ENCODE assay signal across 8 mouse cellular contexts in the genomic region with DNA sequence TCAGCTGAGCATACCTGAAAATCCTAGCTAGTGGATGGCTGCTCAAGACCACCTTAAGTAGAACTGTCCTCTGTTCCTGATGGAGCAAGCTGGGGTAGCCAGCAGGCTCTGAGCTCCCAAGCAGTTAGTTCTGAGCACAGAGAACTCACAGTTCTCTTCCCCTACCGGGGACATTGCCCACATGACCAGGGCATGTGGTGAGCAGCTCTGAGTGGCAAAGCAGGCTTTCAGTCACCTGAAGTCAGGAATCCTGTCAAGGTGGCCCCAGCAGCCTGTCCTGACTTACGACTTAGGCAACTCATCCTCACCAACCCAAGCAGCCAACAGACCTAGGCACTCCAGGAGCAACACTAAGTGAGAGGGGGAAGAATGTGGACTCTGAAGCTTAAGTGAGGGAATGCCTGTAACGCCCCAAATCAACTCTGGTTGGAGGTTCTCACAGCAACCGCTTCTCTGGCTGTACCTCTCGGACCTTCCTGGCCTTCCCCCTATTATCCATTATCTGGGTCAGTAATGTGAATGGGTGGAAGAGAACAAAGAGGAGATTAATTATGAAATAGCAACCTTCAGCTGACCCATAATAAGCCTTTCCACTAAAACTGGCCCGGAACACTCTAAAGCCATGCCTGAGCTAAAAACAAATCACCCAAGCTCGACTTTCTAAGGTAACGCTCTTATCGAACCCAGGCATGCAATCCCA.
DNase-seq lines count a peak whose midpoint lies in the region; ATAC-seq lines count a peak whose summit lies in the region.

No protein-coding gene starts in this region.

- peaks cover 4% of the 10 kb centered on the region for H3K27me3 ChIP-seq in megakaryocyte, embryonic 14.5 days (replicated peaks)
- H3K27me3 ChIP-seq in liver, embryonic 12.5 days (replicated peaks): no peaks in the 10 kb centered on the region; the same call in 1 of the 2 replicates
- H3K27me3 ChIP-seq in stomach, embryonic 16.5 days (ENCODE audit: control insufficient read depth, insufficient read depth, low read length): no peaks in the 10 kb centered on the region

- H3K27ac ChIP-seq in liver, embryonic 12.5 days: no peak overlapping the region
- H3K27ac ChIP-seq in stomach, embryonic 16.5 days (ENCODE audit: low read length): no peak overlapping the region

- H3K4me2 ChIP-seq in liver, embryonic 12.5 days: peak overlapping the region; percentile 38
- H3K4me2 ChIP-seq in stomach, embryonic 16.5 days (ENCODE audit: low read depth, low read length): peak overlapping the region; percentile 37; the same call in 1 of the 2 replicates

- no peaks in the 10 kb centered on the region for H3K36me3 ChIP-seq in megakaryocyte, embryonic 14.5 days (replicated peaks; ENCODE audit: low read length)
- no peaks in the 10 kb centered on the region for H3K36me3 ChIP-seq in liver, embryonic 12.5 days
- no peaks in the 10 kb centered on the region for H3K36me3 ChIP-seq in stomach, embryonic 16.5 days (ENCODE audit: control insufficient read depth, insufficient read depth, low read length)

- 67% methylated on average over 9 of the region's 9 CpGs for WGBS in liver, embryonic 12.5 days (ENCODE audit: insufficient replicate concordance)
- 67% methylated on average over 9 of the region's 9 CpGs for WGBS in stomach, embryonic 16.5 days

- DNase-seq in cerebellum, adult 11-12 months: peak; percentile 66
- no peak for DNase-seq in cerebellum, adult 11 months
- no peak for DNase-seq in urinary bladder, postnatal 10 days (ENCODE audit: low spot score)
- no peak for DNase-seq in layer of hippocampus, adult 9-11 months

- peak overlapping the region; percentile 23 for H3K4me3 ChIP-seq in megakaryocyte, embryonic 14.5 days (replicated peaks)
- no peak overlapping the region for H3K4me3 ChIP-seq in liver, embryonic 12.5 days
- no peak overlapping the region for H3K4me3 ChIP-seq in stomach, embryonic 16.5 days (replicated peaks; ENCODE audit: low read length)

- H3K4me1 ChIP-seq in megakaryocyte, embryonic 14.5 days: no peaks in the 10 kb centered on the region; the same call in 1 of the 2 replicates
- H3K4me1 ChIP-seq in liver, embryonic 12.5 days: peaks cover 8% of the 10 kb centered on the region; the same call in 1 of the 2 replicates
- H3K4me1 ChIP-seq in stomach, embryonic 16.5 days (ENCODE audit: control insufficient read depth, insufficient read depth, low read length): peaks cover 4% of the 10 kb centered on the region; the same call in 1 of the 2 replicates

- H3K9ac ChIP-seq in liver, embryonic 12.5 days: no peak overlapping the region
- H3K9ac ChIP-seq in stomach, embryonic 16.5 days (ENCODE audit: low read length): no peak overlapping the region

- H3K9me3 ChIP-seq in megakaryocyte, embryonic 14.5 days: no peaks in the 10 kb centered on the region
- H3K9me3 ChIP-seq in liver, embryonic 12.5 days (replicated peaks): no peaks in the 10 kb centered on the region
- H3K9me3 ChIP-seq in stomach, embryonic 16.5 days (replicated peaks; ENCODE audit: control insufficient read depth, low read length): no peaks in the 10 kb centered on the region

- no peak for ATAC-seq in megakaryocyte, adult 5-6 weeks (ENCODE audit: poor library complexity, severe bottlenecking)
- no peak for ATAC-seq in liver, embryonic 12.5 days
- ATAC-seq in stomach, embryonic 16.5 days (ENCODE audit: insufficient read depth, low FRiP score): no peak; the same call in 1 of the 2 replicates
